Mouse (Mus musculus) layer of hippocampus, adult 2 months (tissue): Measurements from ENCODE around the gene Gpr19. TPM values are rescaled to one million over a fixed set of nuclear protein-coding genes. Genes with fewer than 3 reads are reported as not detected.

Experiments used
- DNase-seq, 2 experiments: peaks; one replicate each; pipeline ENCODE4 v3.0.0; 2022; ENCODE audit warnings: low spot score in 2 of 2
- H3K27ac ChIP-seq: fragments of 200-600 bp; 2 replicates; pipeline ENCODE4 v1.8.1; 2022
- H3K4me3 ChIP-seq: fragments of 200-600 bp; 2 replicates; pipeline ENCODE4 v1.8.1; 2022; ENCODE audit warnings: mild to moderate bottlenecking
- CTCF ChIP-seq: fragments of 200-600 bp; conservative IDR thresholded peaks from 2 replicates; pipeline ENCODE4 v1.8.1; 2022; ENCODE audit warnings: antibody characterized with exemption, mild to moderate bottlenecking, moderate library complexity
- long read RNA-seq, 2 experiments: library from polyadenylated mRNA; stranded (forward); transcript quantifications; one replicate each; pipeline ENCODE4 v2.0.0; 2021; ENCODE audit warnings: borderline mapping rate in 2 of 2
- total RNA-seq, 2 experiments: library from RNA; stranded (reverse); gene quantifications; 2 replicates each; pipeline ENCODE4 v1.2.3; 2021

The Gpr19 gene
- 10 to 100 TPM; 22.0 to 27.4 TPM for total RNA-seq
- long read RNA-seq, experiment 1, partial matches to known transcripts, result 23 of 24 reads
- long read RNA-seq, experiment 1, other reads (novel, unspliced or antisense), result 1 of 24 reads
- long read RNA-seq, experiment 2, partial matches to known transcripts, result 19 of 23 reads
- long read RNA-seq, experiment 2, other reads (novel, unspliced or antisense), result 3 of 23 reads

- H3K4me3 ChIP-seq, result peak within 1 kb of the TSS; percentile 85
- peak; percentile 32 for TF ChIP-seq CTCF
- DNase-seq, result peak; percentile 86
- H3K27ac ChIP-seq, result peak within 1 kb of the TSS; percentile 100
Measured at GRCm38 (mm10) chr6:134898095-134898965, at the start of gene Gpr19. Gene Gpr19 (minus strand): TSS chr6:134898578.

GRCm38 (mm10) chr6:134947311-134948087 is 49.1 kb upstream of the Gpr19 start:
- H3K4me3 ChIP-seq, result no peak overlapping the region
- TF ChIP-seq CTCF, result peak; percentile 84

GRCm38 (mm10) chr6:134946858-134947257 is 48.5 kb upstream of the Gpr19 start:
- Histone ChIP-seq H3K4me3 (no peak overlapping the region), H3K27ac (no peak overlapping the region)
- DNase-seq, result no peak
- no peak for TF ChIP-seq CTCF

More at GRCm38 (mm10) chr6:134947311-134948087, 49.1 kb upstream of the Gpr19 start:
- DNase-seq, result peak; percentile 23 to 71
- no peak overlapping the region for H3K27ac ChIP-seq

DNA sequence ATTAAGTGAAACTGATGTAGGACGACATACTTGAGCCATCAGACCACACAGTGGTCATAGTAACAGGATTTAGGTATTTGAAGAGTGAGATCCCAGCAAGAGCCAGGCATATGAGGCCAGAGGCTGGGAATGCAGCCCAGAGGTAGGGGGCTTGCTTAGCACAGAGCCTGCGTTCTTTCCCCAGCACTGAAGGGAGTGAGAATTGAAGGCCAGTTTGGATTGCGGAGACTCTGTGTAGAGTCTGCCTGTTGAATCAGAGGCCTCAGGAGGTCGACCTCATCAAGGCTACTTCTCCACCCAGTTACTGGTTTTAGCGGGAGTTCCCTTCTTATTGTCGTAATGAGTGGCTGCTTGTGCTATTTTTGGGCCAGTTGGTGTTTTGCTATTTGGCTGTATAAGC is 47.7 kb upstream of the Gpr19 start:
- no peak for DNase-seq
- no peak for TF ChIP-seq CTCF
- Histone ChIP-seq H3K27ac (no peak overlapping the region), H3K4me3 (no peak overlapping the region)

GRCm38 (mm10) chr6:134943759-134944407 is 45.5 kb upstream of the Gpr19 start:
- H3K27ac ChIP-seq, result no peak overlapping the region
- no peak overlapping the region for H3K4me3 ChIP-seq
- no peak for DNase-seq
- TF ChIP-seq CTCF, result no peak

GRCm38 (mm10) chr6:134939781-134940180 is 41.4 kb upstream of the Gpr19 start:
- TF ChIP-seq CTCF, result no peak
- DNase-seq, result no peak
- H3K27ac ChIP-seq, result no peak overlapping the region

DNA sequence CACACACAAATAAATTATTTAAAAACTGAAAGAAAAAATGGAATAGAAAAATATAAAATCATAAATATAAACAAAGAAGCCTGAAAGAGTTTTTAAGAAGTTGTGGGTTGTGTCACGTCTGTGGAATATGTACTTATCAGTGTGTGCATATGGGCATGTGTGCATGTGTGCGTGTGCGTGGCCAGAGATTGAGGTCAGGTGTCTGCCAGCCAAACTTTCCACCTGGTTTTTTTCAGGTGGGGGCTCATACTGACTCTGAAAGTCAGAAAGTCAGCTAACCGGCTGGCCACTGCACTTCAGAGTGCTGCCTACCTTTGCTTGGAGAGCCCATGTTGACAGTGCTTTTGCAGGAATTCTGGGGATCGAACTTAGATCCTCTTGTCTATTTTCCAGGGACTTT is 35.9 kb upstream of the Gpr19 start:
- no peak for TF ChIP-seq CTCF
- Histone ChIP-seq H3K27ac (no peak overlapping the region), H3K4me3 (no peak overlapping the region)
- no peak for DNase-seq

More at GRCm38 (mm10) chr6:134939781-134940180, 41.4 kb upstream of the Gpr19 start:
- H3K4me3 ChIP-seq, result no peak overlapping the region

- no peak for DNase-seq
- no peak overlapping the region for H3K4me3 ChIP-seq
- no peak overlapping the region for H3K27ac ChIP-seq
- TF ChIP-seq CTCF, result no peak
Measured at GRCm38 (mm10) chr6:134933207-134933558, 34.8 kb upstream of the Gpr19 start.

DNA sequence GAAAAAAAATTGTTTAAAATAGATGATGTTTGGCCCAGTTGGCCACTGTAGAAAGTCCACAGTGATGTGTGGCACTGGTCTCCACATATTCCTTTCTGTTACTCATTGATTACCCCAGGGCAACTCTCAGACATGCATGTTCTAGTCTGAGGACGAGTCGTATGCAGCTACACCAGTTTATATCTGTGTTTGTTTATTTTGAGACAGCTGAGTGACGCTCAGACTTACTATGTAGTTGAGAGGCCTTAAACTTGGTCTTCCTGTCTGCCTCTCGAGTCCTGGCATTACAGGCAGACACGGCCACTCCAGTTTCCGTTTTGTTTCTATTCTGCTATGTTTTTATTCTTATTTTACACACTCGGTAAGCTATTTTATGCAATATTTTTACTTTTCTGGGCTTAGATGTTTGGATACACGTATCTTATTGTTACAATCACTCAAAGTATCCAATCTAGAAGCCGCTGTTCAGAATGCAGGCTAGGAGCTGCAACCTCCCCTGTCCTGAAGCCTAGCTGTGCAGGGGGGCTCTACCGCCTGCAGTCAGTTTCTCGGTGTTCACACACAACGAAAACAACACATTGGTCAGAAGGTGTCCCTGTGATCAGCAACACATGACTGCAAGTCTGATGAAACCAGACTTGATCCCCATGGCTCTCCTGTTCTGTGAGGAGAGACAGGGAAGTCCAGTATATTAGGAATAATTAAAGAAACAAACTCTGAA is 34.3 kb upstream of the Gpr19 start:
- DNase-seq, result no peak
- peak overlapping the region; percentile 46; the same call in 1 of the 2 replicates for H3K27ac ChIP-seq
- no peak overlapping the region for H3K4me3 ChIP-seq
- TF ChIP-seq CTCF, result no peak

- no peak for DNase-seq
- TF ChIP-seq CTCF, result no peak
- H3K27ac ChIP-seq, result no peak overlapping the region
- no peak overlapping the region for H3K4me3 ChIP-seq
Measured at GRCm38 (mm10) chr6:134931146-134931545, 32.8 kb upstream of the Gpr19 start.

DNA sequence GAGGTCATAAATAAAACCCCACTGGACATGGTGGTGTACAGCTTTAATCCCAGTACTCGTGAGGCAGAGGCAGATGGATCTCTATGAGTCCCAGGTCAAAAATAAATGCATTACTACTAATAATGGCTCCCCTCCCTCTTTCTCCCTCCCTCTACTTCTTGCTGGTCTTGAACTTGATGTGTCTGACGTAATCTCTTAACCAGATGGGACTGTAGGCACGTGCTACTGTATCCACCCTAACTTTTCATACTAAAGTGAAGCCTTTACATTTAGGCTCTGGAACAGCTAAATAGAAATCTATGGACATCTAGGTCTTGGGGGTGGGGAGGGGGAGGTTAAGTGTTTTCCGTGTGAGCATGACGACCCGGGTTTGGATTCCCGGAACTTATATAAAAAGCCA is 32.0 kb upstream of the Gpr19 start:
- DNase-seq, result no peak
- no peak overlapping the region for H3K27ac ChIP-seq
- TF ChIP-seq CTCF, result no peak
- H3K4me3 ChIP-seq, result no peak overlapping the region

GRCm38 (mm10) chr6:134929926-134930325 is 31.5 kb upstream of the Gpr19 start:
- DNase-seq, result no peak
- no peak overlapping the region for H3K27ac ChIP-seq
- no peak overlapping the region for H3K4me3 ChIP-seq
- no peak for TF ChIP-seq CTCF
